Mouse (Mus musculus) layer of hippocampus, adult 18-20 months (tissue): Measurements from ENCODE around the gene Nme7. TPM values are rescaled to one million over a fixed set of nuclear protein-coding genes. Genes with fewer than 3 reads are reported as not detected.

Experiments used
- DNase-seq, 2 experiments: peaks; one replicate each; pipeline ENCODE4 v3.0.0; 2022; ENCODE audit warnings: low spot score in 2 of 2
- total RNA-seq, 2 experiments: library from RNA; stranded (reverse); gene quantifications; 2 replicates each; pipeline ENCODE4 v1.2.3; 2021

Gene Nme7
- total RNA-seq, 2 experiments from 2014 or later = 23.3 to 23.6 TPM

DNA sequence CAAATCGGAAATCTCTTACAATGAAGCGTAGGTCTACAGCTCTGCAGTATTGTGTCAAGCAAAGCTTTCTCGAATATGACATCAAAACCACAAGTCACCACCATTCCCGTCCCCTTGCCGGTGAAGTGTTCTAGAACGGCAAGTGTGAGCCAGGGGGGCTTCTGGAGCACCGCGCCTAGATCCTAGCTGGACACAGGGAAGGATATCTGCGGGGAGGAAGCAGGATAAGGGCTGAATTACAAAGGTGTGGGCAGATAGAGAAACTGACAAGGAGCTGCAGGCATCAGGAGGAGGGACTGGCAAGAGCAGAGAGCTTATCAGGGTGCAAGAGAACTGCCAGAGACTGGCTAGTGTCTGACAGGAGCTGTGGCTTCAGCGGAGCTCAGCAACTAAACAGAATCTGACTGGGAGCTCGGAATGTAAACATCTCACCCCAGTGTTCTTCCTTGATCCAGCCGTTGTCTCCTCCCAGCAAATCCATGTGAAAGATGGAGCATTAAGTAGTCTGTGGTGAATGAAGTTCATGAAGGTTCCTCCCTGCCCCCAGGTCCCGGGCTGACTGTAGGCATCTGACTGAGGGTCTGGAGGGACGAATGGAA is 15.7 kb downstream of the Nme7 start:
- DNase-seq = no peak

DNA sequence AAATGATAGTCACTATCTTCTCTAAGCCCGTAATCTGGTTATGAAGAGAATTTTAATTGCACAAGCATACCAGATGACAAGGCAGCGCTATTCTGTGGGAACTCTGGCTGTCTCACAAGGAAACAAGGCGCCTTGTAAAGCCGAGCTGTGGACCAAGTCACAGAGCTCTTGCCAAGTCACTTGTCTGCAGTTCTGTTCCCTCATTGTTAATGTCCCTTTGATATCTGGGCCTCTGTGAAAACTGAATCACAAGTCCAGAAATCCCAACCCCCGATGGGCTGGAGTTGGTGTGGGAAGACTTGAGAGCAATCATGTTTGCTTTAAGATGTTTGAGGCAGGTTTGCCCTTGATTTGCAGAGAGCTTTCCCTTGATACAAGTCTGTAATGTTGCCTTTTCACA is 16.8 kb downstream of the Nme7 start:
- DNase-seq = peak in 1 of 2 experiments; percentile 51

DNA sequence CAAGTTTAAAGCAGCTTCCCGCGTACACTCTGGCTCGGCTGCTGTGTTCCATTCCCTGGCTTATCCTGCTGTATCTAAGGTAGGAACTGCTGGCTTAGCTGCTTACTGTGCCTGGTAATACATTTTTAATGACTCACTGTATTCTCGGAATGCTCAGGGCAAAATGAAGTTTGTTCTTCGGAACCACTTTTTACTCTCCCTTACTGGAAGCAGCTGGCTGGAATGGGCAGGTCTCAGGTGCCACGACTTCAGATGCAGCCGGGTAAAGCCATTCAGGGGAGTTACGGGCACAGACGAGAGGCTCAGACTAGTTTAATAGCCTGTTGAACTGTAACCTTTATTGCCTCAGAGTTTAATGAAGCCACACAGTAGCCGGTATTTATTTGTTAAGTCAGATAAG is 17.5 kb downstream of the Nme7 start:
- DNase-seq = no peak

- no peak for DNase-seq
Measured at GRCm38 (mm10) chr1:164322987-164323650, 19.2 kb downstream of the Nme7 start.

GRCm38 (mm10) chr1:164324221-164324620 is 20.3 kb downstream of the Nme7 start:
- no peak for DNase-seq

DNA sequence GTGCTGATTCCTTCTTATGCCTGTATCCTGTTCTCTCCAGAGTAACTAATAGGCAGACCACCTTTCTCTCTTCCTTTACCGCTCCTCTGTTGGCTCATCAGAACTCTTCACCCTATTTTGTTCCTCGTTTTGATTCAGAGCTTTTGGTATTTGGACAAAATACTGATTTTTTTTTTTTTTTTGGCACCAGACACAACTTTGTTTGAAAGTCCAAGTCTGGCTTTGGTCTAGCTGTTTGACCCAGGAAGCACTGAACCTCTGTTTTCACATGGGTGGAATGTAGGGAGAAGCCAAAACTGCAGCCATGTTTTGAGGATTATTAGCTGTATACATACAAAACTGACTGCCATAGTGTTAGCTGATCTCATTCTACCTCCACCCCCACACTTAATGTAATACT is 21.0 kb downstream of the Nme7 start:
- no peak for DNase-seq

GRCm38 (mm10) chr1:164326600-164327155 is 22.8 kb downstream of the Nme7 start:
- peak; percentile 64 to 78 for DNase-seq

GRCm38 (mm10) chr1:164327764-164328163 is 23.8 kb downstream of the Nme7 start:
- no peak for DNase-seq

GRCm38 (mm10) chr1:164332559-164332958 is 28.6 kb downstream of the Nme7 start:
- no peak for DNase-seq

DNA sequence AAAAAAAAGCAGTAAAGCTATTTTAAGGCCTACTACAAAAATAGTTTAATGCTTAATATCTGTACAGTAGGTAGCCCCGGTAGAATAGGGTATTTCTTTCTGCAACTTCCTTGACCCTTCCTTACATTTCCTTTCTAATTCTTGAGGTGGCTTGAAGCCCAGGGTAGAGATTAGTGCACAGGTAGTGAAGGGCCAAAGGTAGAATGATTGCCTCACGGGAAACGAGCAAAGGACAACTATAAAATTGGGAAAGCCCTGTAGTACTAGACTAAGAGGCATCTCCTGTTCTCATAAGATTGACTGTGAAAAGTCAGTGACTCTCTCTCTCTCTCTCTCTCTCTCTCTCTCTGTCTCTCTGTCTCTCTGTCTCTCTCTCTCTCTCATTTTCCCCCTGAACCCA is 31.5 kb downstream of the Nme7 start:
- no peak for DNase-seq

DNA sequence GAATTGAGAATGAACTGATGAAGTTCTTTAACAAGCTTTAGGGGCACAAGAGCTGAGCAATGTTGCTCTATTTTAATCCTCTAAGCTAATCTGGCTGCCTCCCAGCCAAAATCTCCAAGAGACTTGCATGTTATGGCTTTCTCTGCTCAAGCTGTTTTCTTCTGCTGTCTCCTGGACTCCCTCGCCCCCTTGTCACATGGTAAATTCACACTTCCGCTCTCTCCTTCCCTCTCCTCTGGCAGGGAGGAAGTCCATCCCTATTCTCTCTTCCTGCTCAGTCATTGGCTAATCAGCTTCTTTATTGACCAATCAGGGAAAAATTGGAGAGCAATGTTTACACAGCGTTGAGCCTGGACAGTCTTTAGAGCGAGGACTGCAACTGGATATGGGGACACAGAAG is 31.9 kb downstream of the Nme7 start:
- DNase-seq = no peak

DNA sequence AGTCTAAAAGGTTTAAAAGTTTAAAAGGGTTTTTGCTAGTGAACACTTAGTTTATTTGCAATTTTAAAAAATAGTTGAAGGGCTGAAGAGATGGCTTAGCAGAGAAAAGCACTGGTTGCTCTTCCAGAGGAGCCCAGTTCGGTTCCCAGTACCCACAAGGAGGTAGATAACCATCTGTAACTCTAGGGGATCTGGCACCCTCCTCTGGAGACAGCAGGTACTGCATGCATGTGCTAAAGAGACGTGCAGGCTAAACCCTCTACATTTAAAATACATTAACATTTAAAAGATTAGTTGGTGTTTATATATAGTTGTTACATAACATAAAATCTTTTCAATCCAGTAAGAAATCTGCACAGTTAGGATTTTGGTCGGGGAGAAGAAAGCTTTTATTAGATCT is 38.2 kb downstream of the Nme7 start:
- DNase-seq = no peak

- DNase-seq = no peak
Measured at GRCm38 (mm10) chr1:164353443-164353842, 49.5 kb downstream of the Nme7 start.

GRCm38 (mm10) chr1:164357995-164358394 is 54.1 kb downstream of the Nme7 start:
- no peak for DNase-seq

DNA sequence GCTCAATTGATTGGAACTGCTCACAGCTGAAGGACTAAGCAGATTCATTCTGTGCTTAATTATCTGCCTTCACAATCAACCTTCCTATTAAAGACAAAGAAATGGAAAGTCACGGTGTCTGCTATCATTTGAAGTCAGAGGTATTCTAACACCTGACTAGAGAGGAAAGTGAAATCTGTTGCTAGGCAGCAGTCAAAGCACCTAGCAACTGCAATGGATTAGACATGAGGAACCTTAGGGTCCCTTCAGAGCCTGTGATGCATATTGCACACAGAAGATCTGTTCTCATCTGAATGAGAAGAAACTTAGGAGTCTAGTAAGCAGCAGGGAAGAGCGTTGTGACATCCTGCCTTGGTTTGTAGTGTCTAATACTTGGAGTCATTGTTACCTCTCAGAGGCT is 58.1 kb downstream of the Nme7 start:
- DNase-seq = no peak

DNA sequence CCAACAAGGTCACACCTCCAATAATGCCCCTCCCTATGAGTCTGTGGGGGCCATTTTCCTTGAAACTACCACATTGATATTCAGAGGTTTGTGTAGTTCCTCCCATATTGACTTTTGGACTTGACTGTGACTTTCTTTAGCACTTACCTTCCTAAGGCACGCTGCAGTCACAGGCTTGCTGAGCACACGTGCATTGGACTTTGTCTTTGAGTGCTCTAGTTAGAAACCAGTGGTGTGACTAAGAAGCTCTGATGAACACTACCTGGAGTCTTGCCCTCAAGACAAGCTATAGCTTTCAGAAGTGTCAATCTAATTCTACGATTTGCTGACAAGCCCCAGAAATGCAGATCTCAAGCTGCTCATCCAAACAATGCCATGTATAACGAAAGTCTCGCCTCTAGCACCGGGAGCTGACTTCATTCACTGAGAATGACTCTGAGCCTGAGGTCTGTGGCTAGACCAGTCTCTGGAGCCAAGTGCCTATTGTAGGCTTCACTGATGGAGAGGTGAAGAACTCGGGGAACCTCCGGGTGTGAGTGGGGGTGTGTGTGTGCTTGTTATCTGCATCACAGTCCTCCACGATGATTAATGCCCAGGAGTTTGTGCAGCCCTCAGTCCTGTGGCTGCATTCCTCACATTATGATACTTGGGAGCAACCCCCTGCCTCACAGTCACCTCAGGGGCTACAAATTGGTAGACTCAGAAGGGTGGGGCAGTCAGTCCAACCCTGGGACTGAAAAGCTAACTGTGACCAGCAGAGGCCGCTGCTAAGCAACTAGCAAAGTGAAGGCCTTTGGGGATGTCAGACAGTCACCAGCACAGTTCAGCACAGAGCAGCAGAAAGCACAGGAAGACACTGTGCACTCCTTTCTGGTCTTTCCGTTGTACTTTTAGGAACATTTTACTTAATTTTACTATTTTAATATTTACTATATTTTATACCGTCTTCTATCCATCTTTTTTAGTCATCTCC is 62.5 kb downstream of the Nme7 start:
- peak; percentile 46 to 86 for DNase-seq

DNA sequence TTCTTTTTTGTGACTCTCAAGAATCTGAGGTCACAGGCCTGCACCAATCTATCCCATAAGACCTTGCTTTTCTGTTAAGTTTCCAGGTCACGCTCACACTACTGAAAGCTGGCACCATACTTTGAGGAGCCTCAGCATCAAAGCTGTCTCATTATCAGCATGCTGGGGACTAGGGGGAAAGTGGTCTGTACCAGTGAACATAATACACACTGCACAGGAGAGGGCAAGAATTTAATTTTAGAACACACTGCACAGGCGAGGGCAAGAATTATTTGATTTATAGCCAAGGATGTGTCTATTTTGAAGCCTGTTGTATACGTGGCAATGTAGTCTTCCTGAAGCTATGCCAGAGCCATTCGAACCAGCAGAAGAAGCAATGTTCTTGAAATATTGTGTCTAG is 64.2 kb downstream of the Nme7 start:
- DNase-seq = no peak

GRCm38 (mm10) chr1:164369781-164370180 is 65.9 kb downstream of the Nme7 start:
- no peak for DNase-seq

DNA sequence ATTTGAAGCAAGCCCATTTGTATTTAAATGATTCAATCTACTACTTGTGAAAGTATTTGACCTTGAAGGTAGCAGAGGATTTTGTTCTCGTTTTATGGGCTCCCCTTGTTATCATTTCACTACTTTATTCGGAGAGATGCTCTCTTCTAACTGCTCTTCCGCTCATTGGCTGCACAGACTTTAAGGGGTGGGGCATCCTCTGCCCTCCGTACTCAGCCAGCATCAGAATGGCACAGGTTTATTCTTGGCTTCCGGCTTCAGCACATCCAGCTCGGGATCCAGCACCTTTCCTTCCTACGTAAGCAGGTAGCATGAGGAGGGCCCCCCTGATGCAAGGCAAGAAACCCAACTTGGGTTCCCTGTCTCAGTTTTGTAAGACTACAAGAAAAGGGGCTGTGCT is 69.1 kb downstream of the Nme7 start:
- no peak for DNase-seq

DNA sequence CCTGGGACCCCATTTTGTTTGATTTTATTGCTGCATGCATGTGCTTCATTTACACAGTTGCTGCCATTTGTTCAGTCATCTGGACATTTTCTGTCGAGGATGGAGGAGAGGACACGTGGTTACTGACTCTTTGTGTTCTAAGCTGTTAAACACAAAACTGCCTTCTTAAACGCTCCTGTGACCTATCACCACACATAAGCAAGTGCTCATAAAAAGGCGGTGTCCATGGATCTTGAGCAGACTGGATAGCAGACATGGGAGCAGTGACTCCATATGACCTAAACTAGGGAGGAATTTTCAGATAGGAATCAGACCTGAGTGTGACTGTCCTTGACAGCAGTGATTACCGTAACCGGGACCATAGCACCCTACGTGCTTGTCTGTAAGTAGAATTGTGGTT is 70.1 kb downstream of the Nme7 start:
- DNase-seq = no peak

- DNase-seq = no peak
Measured at GRCm38 (mm10) chr1:164375626-164376025, 71.7 kb downstream of the Nme7 start.
